8 mouse cellular contexts compared by ENCODE assay signal in genomic region chr12:40447561-40448355, GRCm38 (mm10). TPM values are rescaled to one million over a fixed set of nuclear protein-coding genes. Genes with fewer than 3 reads are reported as not detected.
DNase-seq lines count a peak whose midpoint lies in the region; ATAC-seq lines count a peak whose summit lies in the region.

No protein-coding gene starts in this region.

- H3K27me3 ChIP-seq in forebrain, embryonic 14.5 days (replicated peaks; ENCODE audit: control insufficient read depth, insufficient read depth, low read length): no peaks in the 10 kb centered on the region
- H3K27me3 ChIP-seq in liver, embryonic 12.5 days (replicated peaks): peaks cover 36% of the 10 kb centered on the region

- ATAC-seq in forebrain, embryonic 14.5 days: no peak
- no peak for ATAC-seq in liver, embryonic 12.5 days
- no peak for ATAC-seq in inflammation-experienced regulatory T-cells, adult 6 months

- intact Hi-C loops in left cerebral cortex, postnatal 25 days (cut with DNase I): loop anchor here (2.0 to 10.0 kb wide), 3 partner anchors 185 to 367 kb away; no protein-coding TSS in a partner anchor

- WGBS in forebrain, embryonic 14.5 days: 30% methylated on average over 10 of the region's 10 CpGs
- WGBS in liver, embryonic 12.5 days (ENCODE audit: insufficient replicate concordance): 7% methylated on average over 10 of the region's 10 CpGs

- peak overlapping the region; percentile 91 for H3K9ac ChIP-seq in forebrain, embryonic 14.5 days (ENCODE audit: low read length)
- H3K9ac ChIP-seq in liver, embryonic 12.5 days: no peak overlapping the region

- no peak overlapping the region for H3K27ac ChIP-seq in forebrain, embryonic 14.5 days (ENCODE audit: low read depth, low read length)
- no peak overlapping the region for H3K27ac ChIP-seq in liver, embryonic 12.5 days

- H3K4me2 ChIP-seq in forebrain, embryonic 14.5 days (ENCODE audit: low read length): peak overlapping the region; percentile 68
- peak overlapping the region; percentile 97 for H3K4me2 ChIP-seq in liver, embryonic 12.5 days

- peak; percentile 28 to 30 for DNase-seq in left cerebral cortex, postnatal 25 days (ENCODE audit: low spot score in 2 of 2)
- no peak for DNase-seq in left cerebral cortex, adult 18-20 months (ENCODE audit: low spot score in 2 of 2)
- DNase-seq in forebrain, embryonic 14.5 days (ENCODE audit: low spot score): peak; percentile 24
- peak; percentile 32 for DNase-seq in retina, embryonic 14.5 days (ENCODE audit: low spot score)
- DNase-seq in adipocyte (ENCODE audit: low spot score): no peak
- DNase-seq in testis, postnatal 10 days (ENCODE audit: low spot score): no peak

- peaks cover 10% of the 10 kb centered on the region; the same call in 1 of the 2 replicates for H3K4me1 ChIP-seq in forebrain, embryonic 14.5 days (ENCODE audit: control insufficient read depth, insufficient read depth, low read length)
- peaks cover 15% of the 10 kb centered on the region for H3K4me1 ChIP-seq in liver, embryonic 12.5 days

- no peaks in the 10 kb centered on the region for H3K9me3 ChIP-seq in forebrain, embryonic 14.5 days (replicated peaks; ENCODE audit: control insufficient read depth, low read length)
- no peaks in the 10 kb centered on the region for H3K9me3 ChIP-seq in liver, embryonic 12.5 days (replicated peaks)

- H3K36me3 ChIP-seq in forebrain, embryonic 14.5 days (ENCODE audit: control insufficient read depth, insufficient read depth, low read length): no peaks in the 10 kb centered on the region
- H3K36me3 ChIP-seq in liver, embryonic 12.5 days: no peaks in the 10 kb centered on the region

- peak overlapping the region; percentile 84 for H3K4me3 ChIP-seq in forebrain, embryonic 14.5 days (ENCODE audit: low read depth, low read length)
- H3K4me3 ChIP-seq in liver, embryonic 12.5 days: peak overlapping the region; percentile 80

RNA-seq across cellular contexts. Expression of gene Dock4, which starts 2.0 kb away (rescaled TPM):
- 10 to 100 TPM; 90.2 to 93.0 TPM for total RNA-seq in left cerebral cortex, postnatal 25 days (2021)
- 10 to 100 TPM; 83.8 to 86.5 TPM for total RNA-seq in left cerebral cortex, adult 18-20 months (2021)
- polyA plus RNA-seq in forebrain, embryonic 14.5 days (2014; fragmentation: Nextera tagmentation; extraction: Ambion mirVana): 9.7 and 16.9 TPM in 2 replicates
- 2.2 and 2.6 TPM in 2 replicates for polyA plus RNA-seq in liver, embryonic 12.5 days (2016; fragmentation: Nextera tagmentation; extraction: Ambion mirVana)
- 1 to 10 TPM in 1 of 3 experiments, under 1 TPM in 2; 0.79 to 1.2 (median 0.80) TPM for polyA plus RNA-seq in inflammation-experienced regulatory T-cells, adult 6 months (2017; shearing (Covaris generic))

RNA-seq across cellular contexts. Expression of gene Zfp277, which starts 2.1 kb away (rescaled TPM):
- 10 to 100 TPM; 18.2 to 19.6 TPM for total RNA-seq in left cerebral cortex, postnatal 25 days (2021)
- 10 to 100 TPM; 19.2 to 19.7 TPM for total RNA-seq in left cerebral cortex, adult 18-20 months (2021)
- 32.5 and 37.6 TPM in 2 replicates for polyA plus RNA-seq in forebrain, embryonic 14.5 days (2014; fragmentation: Nextera tagmentation; extraction: Ambion mirVana)
- 11.6 and 12.1 TPM in 2 replicates for polyA plus RNA-seq in liver, embryonic 12.5 days (2016; fragmentation: Nextera tagmentation; extraction: Ambion mirVana)
- polyA plus RNA-seq in inflammation-experienced regulatory T-cells, adult 6 months (2017; shearing (Covaris generic)): 10 to 100 TPM; 32.8 to 38.7 (median 38.7) TPM

Comparison
In these comparisons a context has a peak if more than half of its experiments do, and no peak if none do; other contexts are left out.
1. DNase-seq: peak in left cerebral cortex, postnatal 25 days (2 of 2), forebrain, embryonic 14.5 days (single experiment) and retina, embryonic 14.5 days (single experiment); none in left cerebral cortex, adult 18-20 months (0 of 2), adipocyte (single experiment) and testis, postnatal 10 days (single experiment).